Mouse (Mus musculus) kidney, adult 10 weeks (tissue): Measurements from ENCODE around the gene Abcg3. TPM values are rescaled to one million over a fixed set of nuclear protein-coding genes. Genes with fewer than 3 reads are reported as not detected.

Experiments used
- polyA plus RNA-seq: library from polyadenylated mRNA; stranded (reverse); fragments of 350-450 nt; fragmentation: Illumina TruSeq; extraction: RNeasy Lipid Tissue Mini Kit (QIAGEN cat#74804); gene quantifications from one replicate; pipeline ENCODE4 v1.2.3, GENCODE M21; 2014; ENCODE audit warnings: low read depth, low replicate concordance

Abcg3 gene
- 0.81 TPM for polyA plus RNA-seq

GRCm38 (mm10) chr5:104982535-104982934, at the start of gene Abcg3:
Abcg3 (minus strand) TSS chr5:104982718.

Other genes starting within 250 kb of the Abcg3 start
- gene Zfp951, start 122.6 kb downstream of the Abcg3 start, polyA plus RNA-seq: 5.6 TPM
- 13.1 TPM for gene Gbp9, start 156.8 kb upstream of the Abcg3 start, polyA plus RNA-seq
- 0.69 TPM for gene Gbp8, start 156.8 kb upstream of the Abcg3 start, polyA plus RNA-seq
- 6.5 TPM for gene Gbp4, start 156.9 kb upstream of the Abcg3 start, polyA plus RNA-seq